Mouse (Mus musculus): ENCODE measurements around the gene Svs5. TPM values are rescaled to one million over a fixed set of nuclear protein-coding genes. Genes with fewer than 3 reads are reported as not detected.

The Svs5 gene
- polyA plus RNA-seq, 1 experiment from 2014 or later, result not detected

Small RNA genes within 50 kb of the gene (microRNA-seq; reads per million reads assigned to microRNA genes)
- gene Mir7678, result not detected

Other genes starting within 250 kb of the Svs5 start
- gene Kcns1, start 161.6 kb upstream of the Svs5 start, polyA plus RNA-seq (2015; fragmentation: Nextera tagmentation; extraction: Ambion mirVana), result 0.17 and 0.41 TPM in 2 replicates
- not detected in 2 replicates for gene Wfdc5, start 150.0 kb upstream of the Svs5 start, polyA plus RNA-seq (2015; fragmentation: Nextera tagmentation; extraction: Ambion mirVana)
- not detected in 2 replicates for gene Wfdc12, start 142.1 kb upstream of the Svs5 start, polyA plus RNA-seq (2015; fragmentation: Nextera tagmentation; extraction: Ambion mirVana)
- gene Wfdc15a, start 132.6 kb upstream of the Svs5 start, polyA plus RNA-seq (2015; fragmentation: Nextera tagmentation; extraction: Ambion mirVana), result not detected in 2 replicates
- not detected in 2 replicates for gene Wfdc15b, start 111.1 kb upstream of the Svs5 start, polyA plus RNA-seq (2015; fragmentation: Nextera tagmentation; extraction: Ambion mirVana)
- gene Svs2, start 94.3 kb upstream of the Svs5 start, polyA plus RNA-seq (2015; fragmentation: Nextera tagmentation; extraction: Ambion mirVana), result not detected in 2 replicates
- not detected in 2 replicates for gene Svs3b, start 76.1 kb upstream of the Svs5 start, polyA plus RNA-seq (2015; fragmentation: Nextera tagmentation; extraction: Ambion mirVana)
- gene Svs4, start 54.3 kb upstream of the Svs5 start, polyA plus RNA-seq (2015; fragmentation: Nextera tagmentation; extraction: Ambion mirVana), result not detected in 2 replicates
- not detected in 2 replicates for gene Svs3a, start 43.5 kb upstream of the Svs5 start, polyA plus RNA-seq (2015; fragmentation: Nextera tagmentation; extraction: Ambion mirVana)
- not detected in 2 replicates for gene Svs6, start 16.0 kb upstream of the Svs5 start, polyA plus RNA-seq (2015; fragmentation: Nextera tagmentation; extraction: Ambion mirVana)
- 0.49 and 0.92 TPM in 2 replicates for gene Slpi, start 56.4 kb downstream of the Svs5 start, polyA plus RNA-seq (2015; fragmentation: Nextera tagmentation; extraction: Ambion mirVana)
- gene Rbpjl, start 70.4 kb downstream of the Svs5 start, polyA plus RNA-seq (2015; fragmentation: Nextera tagmentation; extraction: Ambion mirVana), result 0.05 and 0.09 TPM in 2 replicates
- 2.3 and 9.3 TPM in 2 replicates for gene Matn4, start 72.4 kb downstream of the Svs5 start, polyA plus RNA-seq (2015; fragmentation: Nextera tagmentation; extraction: Ambion mirVana)
- gene Sdc4, start 111.1 kb downstream of the Svs5 start, polyA plus RNA-seq (2015; fragmentation: Nextera tagmentation; extraction: Ambion mirVana), result 9.0 and 9.7 TPM in 2 replicates
- gene Sys1, start 124.2 kb downstream of the Svs5 start, polyA plus RNA-seq (2015; fragmentation: Nextera tagmentation; extraction: Ambion mirVana), result 84.3 and 85.3 TPM in 2 replicates
- gene Gm20458, start 128.2 kb downstream of the Svs5 start, polyA plus RNA-seq (2015; fragmentation: Nextera tagmentation; extraction: Ambion mirVana), result 5.0 and 5.9 TPM in 2 replicates
- 0.18 TPM in 1 of 2 replicates, not detected in the other for gene Trp53tg5, start 141.0 kb downstream of the Svs5 start, polyA plus RNA-seq (2015; fragmentation: Nextera tagmentation; extraction: Ambion mirVana)
- gene Dbndd2, start 153.4 kb downstream of the Svs5 start, polyA plus RNA-seq (2015; fragmentation: Nextera tagmentation; extraction: Ambion mirVana), result 12.0 and 13.8 TPM in 2 replicates
- 67.3 and 71.1 TPM in 2 replicates for gene Pigt, start 164.8 kb downstream of the Svs5 start, polyA plus RNA-seq (2015; fragmentation: Nextera tagmentation; extraction: Ambion mirVana)
- gene Wfdc2, start 229.7 kb downstream of the Svs5 start, polyA plus RNA-seq (2015; fragmentation: Nextera tagmentation; extraction: Ambion mirVana), result 4.5 and 5.5 TPM in 2 replicates
- not detected in 2 replicates for gene Spint3, start 240.7 kb downstream of the Svs5 start, polyA plus RNA-seq (2015; fragmentation: Nextera tagmentation; extraction: Ambion mirVana)

Data from hindbrain, embryonic 13.5 days (tissue).